Mouse (Mus musculus) CH12.LX (cell line): ENCODE data around the gene Adh6b. TPM values are rescaled to one million over a fixed set of nuclear protein-coding genes. Genes with fewer than 3 reads are reported as not detected.

Source experiments
- DNase-seq: peaks from one replicate; pipeline ENCODE4 v3.0.0-alpha.2; 2013; ENCODE audit errors: extremely low read depth
- H3K27ac ChIP-seq: 2 replicates; pipeline ENCODE4 v1.5.1; 2012; ENCODE audit warnings: low read depth, mild to moderate bottlenecking, control low read depth, moderate library complexity; ENCODE audit not compliant: insufficient read depth
- H3K27me3 ChIP-seq: replicated peaks from 2 replicates; pipeline ENCODE3; 2012; ENCODE audit warnings: inconsistent platforms
- H3K36me3 ChIP-seq, 2 experiments: replicated peaks in 1 of 2; 2 replicates each; pipeline versions ENCODE3 to v1.6.1; 2012; ENCODE audit warnings: inconsistent platforms in 1 of 2, low read length in 1 of 2, mild to moderate bottlenecking in 1 of 2, mixed read lengths in 1 of 2, moderate library complexity in 1 of 2; ENCODE audit not compliant: control insufficient read depth in 1 of 2, insufficient read depth in 1 of 2
- H3K4me1 ChIP-seq, 2 experiments: 2 replicates each; pipeline ENCODE4 v1.6.1; 2012; ENCODE audit warnings: inconsistent platforms in 1 of 2, moderate library complexity in 1 of 2; ENCODE audit not compliant: insufficient read depth in 2 of 2, control insufficient read depth in 1 of 2
- H3K4me2 ChIP-seq: 2 replicates; pipeline ENCODE4 v1.6.1; 2012; ENCODE audit warnings: low read depth, mild to moderate bottlenecking, control low read depth; ENCODE audit not compliant: poor library complexity, insufficient read depth, severe bottlenecking
- H3K4me3 ChIP-seq, 3 experiments: fragments of 150-350 bp in 1 of 3; sonication (generic) in 1 of 3; replicated peaks in 1 of 3; 2 replicates each; pipeline versions ENCODE3 to v1.5.1; 2011 to 2012; ENCODE audit warnings: low read depth in 2 of 3, low read length in 2 of 3, mild to moderate bottlenecking in 2 of 3, moderate library complexity in 2 of 3, control low read depth in 1 of 3, improper control_type of control experiment in 1 of 3, inconsistent platforms in 1 of 3, mixed read lengths in 1 of 3; ENCODE audit not compliant: poor library complexity in 1 of 3
- H3K79me2 ChIP-seq: replicated peaks from 2 replicates; pipeline ENCODE4 v1.6.1; 2012; ENCODE audit warnings: mild to moderate bottlenecking, moderate library complexity; ENCODE audit not compliant: control insufficient read depth, poor library complexity, insufficient read depth, severe bottlenecking; ENCODE audit errors: extremely low read depth
- H3K9ac ChIP-seq: 2 replicates; pipeline ENCODE4 v1.6.1; 2012; ENCODE audit warnings: low read depth, mild to moderate bottlenecking, control low read depth, moderate library complexity; ENCODE audit not compliant: insufficient read depth
- H3K9me3 ChIP-seq: replicated peaks from 2 replicates; pipeline ENCODE3; 2012; ENCODE audit warnings: low read length, inconsistent platforms, mixed read lengths
- CHD1 ChIP-seq: IDR thresholded peaks from 2 replicates; pipeline ENCODE4 v1.6.1; 2012; ENCODE audit warnings: low read depth, low read length, improper control_type of control experiment, inconsistent platforms
- CHD2 ChIP-seq: IDR thresholded peaks from 2 replicates; pipeline ENCODE4 v1.6.1; 2011; ENCODE audit warnings: low read length, improper control_type of control experiment
- CTCF ChIP-seq, 2 experiments: IDR thresholded peaks in 1 of 2; conservative IDR thresholded peaks in 1 of 2; 2 replicates each; pipeline ENCODE4 v1.5.1; 2011 to 2012; ENCODE audit warnings: low read depth in 2 of 2, low read length in 2 of 2, improper control_type of control experiment in 1 of 2, inconsistent platforms in 1 of 2, mild to moderate bottlenecking in 1 of 2, moderate library complexity in 1 of 2
- E2F4 ChIP-seq: IDR thresholded peaks from 2 replicates; pipeline ENCODE4 v1.6.1; 2011; ENCODE audit warnings: low read depth, low read length, improper control_type of control experiment; ENCODE audit not compliant: insufficient replicate concordance
- ELF1 ChIP-seq: IDR thresholded peaks from 2 replicates; pipeline ENCODE4 v1.6.1; 2014; ENCODE audit warnings: low read depth, mild to moderate bottlenecking, inconsistent platforms, low read length, improper control_type of control experiment
- HCFC1 ChIP-seq: IDR thresholded peaks from 2 replicates; pipeline ENCODE4 v1.6.1; 2012; ENCODE audit warnings: low read depth, mild to moderate bottlenecking, inconsistent platforms, low read length, improper control_type of control experiment
- IRF4 ChIP-seq: IDR thresholded peaks from 2 replicates; pipeline ENCODE4 v1.6.1; 2014; ENCODE audit warnings: low read depth, mild to moderate bottlenecking, inconsistent platforms, low read length, improper control_type of control experiment
- JUN ChIP-seq: IDR thresholded peaks from 2 replicates; pipeline ENCODE4 v1.6.1; 2011; ENCODE audit warnings: low read depth, mild to moderate bottlenecking, low read length, improper control_type of control experiment, moderate library complexity; ENCODE audit not compliant: insufficient read depth
- JUND ChIP-seq: conservative IDR thresholded peaks from 2 replicates; pipeline ENCODE4 v1.6.1; 2011; ENCODE audit warnings: low read depth, low read length, improper control_type of control experiment
- MAFK ChIP-seq: IDR thresholded peaks from 2 replicates; pipeline ENCODE4 v1.6.1; 2011; ENCODE audit warnings: low read length, improper control_type of control experiment; ENCODE audit not compliant: insufficient replicate concordance
- MXI1 ChIP-seq: IDR thresholded peaks from 2 replicates; pipeline ENCODE4 v1.6.1; 2011; ENCODE audit warnings: mild to moderate bottlenecking, low read depth, low read length, improper control_type of control experiment
- NELFE ChIP-seq: IDR thresholded peaks from 2 replicates; pipeline ENCODE4 v1.6.1; 2011; ENCODE audit warnings: low read depth, low read length, improper control_type of control experiment
- PAX5 ChIP-seq: IDR thresholded peaks from 2 replicates; pipeline ENCODE4 v1.6.1; 2012; ENCODE audit warnings: low read length, inconsistent platforms, mixed read lengths
- RAD21 ChIP-seq: IDR thresholded peaks from 2 replicates; pipeline ENCODE4 v1.6.1; 2011; ENCODE audit warnings: low read depth, mild to moderate bottlenecking, low read length, improper control_type of control experiment, moderate library complexity
- SIN3A ChIP-seq: IDR thresholded peaks from 2 replicates; pipeline ENCODE4 v1.6.1; 2012; ENCODE audit warnings: low read length, improper control_type of control experiment, inconsistent platforms
- SMC3 ChIP-seq: IDR thresholded peaks from 2 replicates; pipeline ENCODE4 v1.6.1; 2011; ENCODE audit warnings: low read depth, low read length, improper control_type of control experiment
- TCF12 ChIP-seq: IDR thresholded peaks from 2 replicates; pipeline ENCODE4 v1.6.1; 2014; ENCODE audit warnings: low read depth, mild to moderate bottlenecking, inconsistent platforms, low read length, improper control_type of control experiment
- ZNF384 ChIP-seq: IDR thresholded peaks from 2 replicates; pipeline ENCODE4 v1.6.1; 2012; ENCODE audit warnings: low read depth, low read length, improper control_type of control experiment, inconsistent platforms
- dilution Hi-C: fragments of 300-500 bp; cut with MboI; formaldehyde crosslinking; loops from 2 replicates; pipeline ENCODE4 v1.14.3; 2020; ENCODE audit warnings: low sequenced_read_pairs; ENCODE audit not compliant: extremely low pct_unique_long_range_greater_than_20kb, extremely low pct_ligation_motif_present
- in situ Hi-C: fragments of 300-500 bp; cut with MboI; formaldehyde crosslinking; loops from 3 replicates; pipeline ENCODE4 v1.14.3; 2019; ENCODE audit warnings: low sequenced_read_pairs, low pct_ligation_motif_present, low pct_unique_long_range_greater_than_20kb, mixed read lengths
- polyA plus RNA-seq: library from polyadenylated mRNA; unstranded; fragments of >175 nt; gene quantifications from 2 replicates; pipeline ENCODE4 v1.2.1, GENCODE M21; 2012; ENCODE audit warnings: low read depth; ENCODE audit not compliant: insufficient read length
- total RNA-seq, 2 experiments: library from RNA; depleted of rRNA; stranded (reverse); fragments of 300-350 nt in 1 of 2; fragments of >200 nt in 1 of 2; gene quantifications; 2 replicates each; pipeline ENCODE4 v1.2.3; 2012 to 2014

The Adh6b gene
- total and polyA plus RNA-seq, 3 experiments = not detected

GRCm38 (mm10) chr3:138300130-138300529 is 41.4 kb upstream of the Adh6b start:
- no peak for TF ChIP-seq JUND
- no peak for TF ChIP-seq PAX5
- TF ChIP-seq CTCF (conservative IDR thresholded peaks at IDR 0.05 in 1 of 2, IDR thresholded peaks at IDR 0.05 in 1 of 2; ENCODE audit: low read depth in 2 of 2, low read length in 2 of 2) = no peak
- no peak for TF ChIP-seq MXI1
- no peak for TF ChIP-seq TCF12
- TF ChIP-seq HCFC1 = no peak
- Histone ChIP-seq H3K27ac (no peak overlapping the region), H3K4me2 (no peak overlapping the region), H3K9me3 (peaks cover 19% of the 10 kb centered on the region), H3K36me3 (no peaks in the 10 kb centered on the region), H3K9ac (no peak overlapping the region), H3K4me1 (no peaks in the 10 kb centered on the region), H3K27me3 (no peaks in the 10 kb centered on the region), H3K4me3 (no peak overlapping the region), H3K79me2 (no peaks in the 10 kb centered on the region)
- no peak for DNase-seq
- in situ Hi-C loops (no loop called here), dilution Hi-C loops (no loop called here)

- Histone ChIP-seq H3K79me2 (no peaks in the 10 kb centered on the region), H3K9me3 (peaks cover 13% of the 10 kb centered on the region), H3K36me3 (no peaks in the 10 kb centered on the region), H3K4me3 (no peak overlapping the region), H3K4me2 (no peak overlapping the region), H3K9ac (no peak overlapping the region), H3K4me1 (no peaks in the 10 kb centered on the region), H3K27ac (no peak overlapping the region), H3K27me3 (no peaks in the 10 kb centered on the region)
- in situ Hi-C loops = no loop called here
- dilution Hi-C loops = no loop called here
- TF ChIP-seq TCF12 (no peak), RAD21 (no peak), MAFK (no peak), JUND (no peak), SIN3A (no peak), NELFE (no peak), IRF4 (no peak), ELF1 (no peak), SMC3 (no peak), ZNF384 (no peak), JUN (no peak), MXI1 (no peak), CTCF (conservative IDR thresholded peaks at IDR 0.05 in 1 of 2, IDR thresholded peaks at IDR 0.05 in 1 of 2; ENCODE audit: low read depth in 2 of 2, low read length in 2 of 2) (no peak), HCFC1 (no peak), CHD1 (no peak), CHD2 (no peak), E2F4 (no peak)
- no peak for DNase-seq
Measured at GRCm38 (mm10) chr3:138302676-138303075, 38.9 kb upstream of the Adh6b start.
